Comparison of ENCODE assay signal across 16 mouse cellular contexts in the genomic region with DNA sequence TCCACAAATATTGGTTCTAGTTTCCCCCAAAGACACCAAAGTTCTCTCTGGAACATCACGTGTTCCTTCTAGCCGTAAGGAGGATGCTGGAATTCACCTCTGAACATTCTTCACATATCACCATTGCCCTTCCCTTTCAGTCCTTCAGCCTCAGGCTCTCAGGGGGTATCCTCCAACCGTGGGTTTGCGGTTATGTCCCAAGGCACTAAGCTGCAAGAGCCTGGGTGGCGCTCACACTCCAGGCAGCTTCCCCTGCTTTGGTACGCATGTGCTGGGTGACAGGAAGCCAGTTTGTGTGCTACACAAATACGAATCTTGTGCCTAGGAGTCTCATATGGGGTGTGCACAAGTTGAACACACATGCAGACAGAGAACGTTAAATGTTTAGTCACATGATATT.
"Had no signal": no experiment of that assay in that cellular context is flagged by ENCODE, and none has a peak within 500 bp of the region (broad histone marks: within the 10 kb centered on the region; RNA-seq: fewer than 3 reads in every experiment).

No protein-coding gene starts in this region.

- ATAC-seq: intestine, postnatal 0 days; midbrain, embryonic 15.5 days had no signal

- H3K36me3 ChIP-seq: limb, embryonic 13.5 days; liver, embryonic 15.5 days; midbrain, embryonic 10.5 days; midbrain, embryonic 15.5 days; neural tube, embryonic 13.5 days; stomach, embryonic 15.5 days had no signal

- H3K9ac ChIP-seq: limb, embryonic 13.5 days; liver, embryonic 15.5 days; lung, embryonic 14.5 days; midbrain, embryonic 15.5 days; neural tube, embryonic 13.5 days; stomach, embryonic 15.5 days had no signal

- DNase-seq: kidney, adult 9 months; kidney, postnatal 14 days; left cerebral cortex, postnatal 4 days; lung, embryonic 14.5 days; retina, postnatal 1 day; right cerebral cortex, postnatal 4 days; spleen, adult 18-20 months; thymus, adult 2 months; thymus, postnatal 25 days had no signal

- H3K9me3 ChIP-seq: limb, embryonic 13.5 days; liver, embryonic 15.5 days; midbrain, embryonic 10.5 days; midbrain, embryonic 15.5 days; neural tube, embryonic 13.5 days; stomach, embryonic 15.5 days had no signal

- H3K4me2 ChIP-seq: limb, embryonic 13.5 days; liver, embryonic 15.5 days; lung, embryonic 14.5 days; midbrain, embryonic 15.5 days; neural tube, embryonic 13.5 days; stomach, embryonic 15.5 days had no signal

- H3K4me3 ChIP-seq: limb, embryonic 13.5 days; liver, embryonic 15.5 days; midbrain, embryonic 10.5 days; midbrain, embryonic 15.5 days; neural tube, embryonic 13.5 days; stomach, embryonic 15.5 days had no signal

- H3K27ac ChIP-seq: limb, embryonic 13.5 days; liver, embryonic 15.5 days; midbrain, embryonic 10.5 days; midbrain, embryonic 15.5 days; neural tube, embryonic 13.5 days; stomach, embryonic 15.5 days had no signal

- H3K27me3 ChIP-seq: limb, embryonic 13.5 days; liver, embryonic 15.5 days; midbrain, embryonic 15.5 days; neural tube, embryonic 13.5 days; stomach, embryonic 15.5 days had no signal

- H3K4me1 ChIP-seq: liver, embryonic 15.5 days; midbrain, embryonic 15.5 days; neural tube, embryonic 13.5 days had no signal
